Mouse (Mus musculus): ENCODE measurements around the gene Hes5.
A peak's percentile ranks its signal among the peaks of the same experiment; 100 is the strongest.

The Hes5 gene

GRCm38 (mm10) chr4:154972546-154972945, 11.8 kb downstream of the Hes5 start:
- DNase-seq, result no peak

DNA sequence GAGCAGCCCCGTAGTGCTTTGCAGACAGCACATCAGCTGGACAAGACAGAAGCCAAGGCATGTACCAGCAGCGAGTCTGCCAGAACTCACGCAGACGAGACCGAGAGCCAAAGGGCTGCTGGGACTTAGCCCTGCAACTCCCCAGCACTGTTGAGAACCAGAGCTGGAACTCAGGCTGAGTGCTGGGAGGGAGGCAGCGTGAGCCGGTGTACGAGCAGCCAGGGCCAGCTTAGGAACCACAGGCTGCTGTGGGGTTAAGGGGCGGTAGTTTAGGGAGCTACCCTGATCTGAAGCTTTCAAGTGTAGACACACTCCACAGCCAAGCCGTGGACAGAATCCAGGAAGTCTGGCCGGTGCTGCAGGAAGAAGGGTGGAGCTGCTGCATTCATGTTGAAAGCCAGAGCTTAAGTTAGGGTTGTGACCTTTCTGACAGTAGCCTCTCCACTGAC, 13.5 kb downstream of the Hes5 start:
- DNase-seq, result no peak

DNA sequence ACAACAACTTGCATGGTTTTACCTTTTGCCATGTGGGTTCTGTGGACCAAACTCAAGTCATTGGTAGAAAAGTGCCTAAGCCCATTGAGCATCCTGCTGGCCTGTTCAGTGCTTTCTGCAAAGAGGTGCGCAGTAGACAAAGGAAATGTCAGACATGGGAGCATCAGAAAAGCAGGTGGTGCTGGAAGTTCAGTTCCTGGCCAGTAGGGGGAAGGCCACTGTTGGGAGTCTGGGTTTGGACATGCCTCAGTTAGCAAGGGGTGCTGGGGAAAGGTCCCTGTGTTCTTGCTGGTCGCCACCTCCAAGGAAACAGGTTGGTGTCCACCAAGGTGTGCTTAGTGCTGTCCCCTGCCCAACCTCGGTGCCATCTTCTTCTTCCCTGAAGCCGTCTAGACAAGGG, 19.4 kb downstream of the Hes5 start:
- DNase-seq, result no peak

DNA sequence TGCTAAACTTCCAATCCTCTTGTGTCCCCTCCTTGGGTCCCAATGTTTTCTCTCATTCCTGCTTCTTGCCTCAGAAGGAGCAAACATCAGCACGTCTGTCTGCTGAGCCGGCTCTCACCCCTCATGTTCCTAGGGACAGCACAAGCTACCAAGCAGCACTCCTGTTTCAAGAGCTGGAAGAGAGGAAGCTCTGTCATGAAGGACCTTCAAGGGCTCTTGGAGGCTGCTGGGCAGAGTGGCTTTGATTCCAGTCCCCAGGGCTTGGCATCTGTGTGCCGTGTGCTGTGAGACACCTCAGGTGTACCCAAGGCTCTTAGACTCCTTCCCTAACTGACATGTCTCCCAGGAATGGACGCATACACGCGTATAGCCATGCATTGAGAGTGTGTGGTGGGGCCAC, 20.4 kb downstream of the Hes5 start:
- DNase-seq, result no peak

DNA sequence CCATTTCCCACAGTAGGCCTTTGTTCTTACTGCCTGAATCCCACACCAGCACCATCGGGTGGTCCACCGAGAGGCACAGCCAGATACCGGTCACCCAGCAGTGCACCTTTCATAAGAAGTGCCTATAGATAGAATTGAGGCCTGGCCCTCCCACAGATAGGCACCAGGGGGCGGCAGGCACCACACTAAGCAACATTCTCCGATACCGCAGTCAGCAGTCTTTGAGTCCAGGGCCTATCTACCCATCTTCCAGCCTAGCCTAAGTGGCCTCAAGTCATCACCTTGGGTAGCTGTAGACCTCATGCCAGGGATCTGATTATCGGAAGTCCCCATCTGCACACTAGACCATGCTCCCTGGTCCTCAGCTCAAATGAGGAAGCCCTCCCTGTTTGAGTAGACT, 20.8 kb downstream of the Hes5 start:
- peak; percentile 75 for DNase-seq

- DNase-seq, result no peak
Measured at GRCm38 (mm10) chr4:154982247-154983120, 21.8 kb downstream of the Hes5 start.

DNA sequence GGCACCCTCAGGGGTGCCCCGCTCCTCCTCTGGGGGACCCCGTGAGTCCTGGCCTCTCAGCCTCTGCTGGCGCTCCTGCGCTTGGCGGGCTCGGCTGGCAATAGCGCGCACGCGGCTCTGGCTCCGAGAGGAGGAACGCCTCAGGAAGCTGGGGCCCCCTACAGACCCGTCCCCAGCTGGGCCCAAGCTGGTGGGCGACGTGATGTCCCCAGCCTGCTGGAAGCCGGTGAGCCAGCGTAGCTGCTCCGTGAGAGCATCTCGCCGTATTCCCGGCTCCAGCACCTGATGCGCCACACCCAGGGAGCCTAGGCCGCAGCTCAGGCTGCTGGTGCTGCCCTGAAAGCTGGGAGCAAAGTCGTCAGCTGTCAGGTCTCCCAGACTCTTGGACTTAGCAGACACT, 23.0 kb downstream of the Hes5 start:
- DNase-seq, result no peak

- DNase-seq, result no peak
Measured at GRCm38 (mm10) chr4:154985151-154985777, 24.5 kb downstream of the Hes5 start.

- peak; percentile 78 for DNase-seq
Measured at GRCm38 (mm10) chr4:154986096-154986495, 25.4 kb downstream of the Hes5 start.

DNA sequence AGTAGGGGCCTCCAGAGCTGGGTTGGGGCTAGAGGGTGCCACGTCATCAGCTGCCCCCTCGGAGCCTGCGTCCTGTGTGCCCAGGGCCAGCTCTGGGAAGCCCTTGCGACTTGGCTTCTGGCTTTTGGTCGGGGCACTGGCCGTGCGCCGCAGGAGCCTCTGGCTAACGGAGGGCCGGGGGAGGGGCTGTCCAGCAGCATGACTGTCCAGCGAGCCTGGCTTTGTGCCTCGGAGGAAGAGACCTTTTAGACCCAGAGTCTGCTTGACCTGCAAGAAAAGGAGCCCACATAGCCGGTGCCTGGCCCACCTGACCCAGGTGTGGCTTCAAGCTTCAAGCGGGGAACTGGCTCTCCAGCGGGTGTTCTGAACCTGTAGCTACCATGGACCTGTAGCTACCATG, 26.0 kb downstream of the Hes5 start:
- DNase-seq, result no peak

- no peak for DNase-seq
Measured at GRCm38 (mm10) chr4:154994876-154995275, 34.2 kb downstream of the Hes5 start.

- peak; percentile 56 for DNase-seq
Measured at GRCm38 (mm10) chr4:154996572-154997154, 35.9 kb downstream of the Hes5 start.

- no peak for DNase-seq
Measured at GRCm38 (mm10) chr4:154999379-154999778, 38.7 kb downstream of the Hes5 start.

DNA sequence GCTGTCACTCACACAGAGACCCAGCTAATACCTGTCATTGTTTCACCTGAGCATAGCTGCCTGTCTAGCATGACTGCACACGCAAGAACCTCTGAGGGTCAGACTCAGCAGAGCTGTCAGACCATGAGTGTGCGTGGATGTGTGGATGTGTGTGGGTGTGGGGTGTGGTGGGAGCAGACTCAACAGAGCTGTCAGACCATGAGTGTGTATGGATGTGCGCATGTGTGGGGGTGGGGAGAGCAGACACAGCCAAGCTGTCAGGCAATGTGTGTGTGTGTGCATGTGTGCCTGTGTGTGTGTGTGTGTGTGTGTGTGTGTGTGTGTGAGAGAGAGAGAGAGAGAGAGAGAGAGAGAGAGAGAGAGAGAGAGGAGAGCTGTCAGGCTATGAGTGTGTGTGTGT, 44.6 kb downstream of the Hes5 start:
- DNase-seq, result no peak

DNA sequence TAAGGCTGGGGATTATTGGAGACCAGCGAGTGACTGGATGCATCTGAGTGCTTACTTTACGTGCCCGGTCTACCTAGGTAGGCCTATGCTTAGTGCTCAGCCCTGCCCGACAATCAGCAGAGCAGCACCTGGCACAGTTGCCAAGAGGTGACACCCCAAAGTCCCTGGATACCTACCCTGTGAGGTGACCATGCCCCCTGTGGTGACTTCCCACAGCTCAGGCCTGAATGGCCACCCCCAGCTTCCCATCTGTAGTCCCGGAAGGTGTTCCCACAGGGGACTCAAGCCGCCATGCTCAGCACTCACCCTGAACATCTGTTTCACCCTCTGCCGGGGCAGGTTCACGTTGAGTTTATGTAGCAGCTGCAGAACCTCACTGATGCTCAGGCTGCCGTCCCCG, 45.6 kb downstream of the Hes5 start:
- DNase-seq, result no peak

GRCm38 (mm10) chr4:155007641-155008040, 46.9 kb downstream of the Hes5 start:
- DNase-seq, result peak; percentile 71

GRCm38 (mm10) chr4:155008075-155008474, 47.4 kb downstream of the Hes5 start:
- DNase-seq, result peak; percentile 53

DNA sequence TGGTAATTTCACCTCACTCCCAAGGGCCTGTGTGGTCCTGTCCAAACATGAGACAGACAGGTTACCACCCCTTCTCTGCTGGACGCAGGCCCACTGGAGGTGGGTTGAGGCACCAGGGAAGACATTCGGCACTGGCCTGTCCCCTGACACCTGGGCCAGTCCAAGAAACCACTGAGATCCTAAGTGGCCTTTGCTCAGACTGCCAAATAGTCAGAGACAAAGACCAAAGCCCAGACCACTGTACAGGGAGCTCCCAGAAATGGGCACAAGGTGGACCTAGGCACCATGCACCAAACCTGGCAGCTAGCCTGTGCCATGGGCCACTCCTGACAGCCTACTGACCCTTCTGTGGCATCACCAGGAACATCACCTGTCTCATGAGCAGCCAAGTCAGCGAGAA, 48.5 kb downstream of the Hes5 start:
- DNase-seq, result peak; percentile 58

- peak; percentile 94 for DNase-seq
Measured at GRCm38 (mm10) chr4:155010870-155011269, 50.1 kb downstream of the Hes5 start.

DNA sequence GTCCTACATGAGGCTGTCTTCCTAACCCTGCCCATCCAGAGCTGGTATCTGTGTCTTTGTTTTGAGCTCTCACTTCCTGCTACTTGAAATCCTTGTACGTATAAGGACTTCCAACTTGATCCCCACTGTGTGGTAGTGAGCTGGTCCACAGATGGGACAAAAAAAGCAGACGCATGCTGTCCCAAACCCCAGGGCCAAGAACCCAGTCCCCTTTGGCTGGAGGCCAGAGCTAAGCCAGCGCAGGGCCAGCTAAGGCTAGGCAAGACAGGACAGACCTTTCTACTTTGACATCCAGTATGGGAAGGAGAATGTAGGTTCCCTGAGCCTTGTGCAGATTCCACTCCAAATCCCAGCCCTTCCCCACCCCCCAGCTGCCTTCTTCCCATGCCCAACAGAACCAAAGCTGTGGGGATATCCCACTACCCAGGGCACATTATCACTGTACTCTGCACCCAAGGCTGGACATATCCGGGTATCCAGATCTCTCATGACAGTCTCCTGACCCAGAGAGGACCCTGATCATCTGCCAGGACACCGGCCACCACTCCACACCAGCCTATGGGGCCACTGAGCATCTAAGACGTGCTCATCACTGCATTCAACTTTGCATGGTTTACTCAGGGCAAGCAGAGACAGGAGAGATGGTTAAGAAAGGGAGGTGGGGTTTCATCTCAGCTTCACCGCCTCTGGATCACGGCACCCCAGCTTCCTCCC, 50.7 kb downstream of the Hes5 start:
- peak; percentile 81 for DNase-seq
